Comparison of ENCODE assay signal across 23 mouse cellular contexts in genomic region chr4:154914707-154915106, GRCm38 (mm10). TPM values are rescaled to one million over a fixed set of nuclear protein-coding genes. Genes with fewer than 3 reads are reported as not detected.
A peak's percentile ranks its signal among the peaks of the same experiment; 100 is the strongest.
DNase-seq lines count a peak whose midpoint lies in the region; ATAC-seq and TF ChIP-seq lines count a peak whose summit lies in the region.
"Had no signal": no experiment of that assay in that cellular context is flagged by ENCODE, and none has a peak within 500 bp of the region (broad histone marks: within the 10 kb centered on the region; RNA-seq: fewer than 3 reads in every experiment).

No protein-coding gene starts in this region.

- H3K27ac ChIP-seq in kidney, embryonic 15.5 days = no peak overlapping the region
- H3K27ac ChIP-seq in midbrain, embryonic 11.5 days (ENCODE audit: low read depth, low read length) = no peak overlapping the region
- H3K27ac ChIP-seq in midbrain, embryonic 13.5 days = no peak overlapping the region
- peak overlapping the region; percentile 96 for H3K27ac ChIP-seq in liver, embryonic 12.5 days
- peak overlapping the region; percentile 92 for H3K27ac ChIP-seq in small intestine, adult 2 months (ENCODE audit: insufficient read depth, low read depth, low read length)
- H3K27ac ChIP-seq: embryonic facial prominence, embryonic 13.5 days; forebrain, embryonic 12.5 days; gastrocnemius, adult 2 months; hindbrain, embryonic 15.5 days; kidney, postnatal 0 days; limb, embryonic 13.5 days; neural tube, embryonic 12.5 days had no signal

- H3K4me2 ChIP-seq in kidney, embryonic 15.5 days = no peak overlapping the region
- no peak overlapping the region for H3K4me2 ChIP-seq in midbrain, embryonic 11.5 days
- no peak overlapping the region for H3K4me2 ChIP-seq in midbrain, embryonic 13.5 days (replicated peaks)
- no peak overlapping the region for H3K4me2 ChIP-seq in liver, embryonic 12.5 days
- H3K4me2 ChIP-seq: embryonic facial prominence, embryonic 13.5 days; forebrain, embryonic 12.5 days; hindbrain, embryonic 15.5 days; limb, embryonic 13.5 days; lung, embryonic 14.5 days; neural tube, embryonic 12.5 days had no signal

- H3K27me3 ChIP-seq in kidney, embryonic 15.5 days = no peaks in the 10 kb centered on the region
- H3K27me3 ChIP-seq in midbrain, embryonic 11.5 days (ENCODE audit: control insufficient read depth, insufficient read depth, low read length) = no peaks in the 10 kb centered on the region
- no peaks in the 10 kb centered on the region for H3K27me3 ChIP-seq in midbrain, embryonic 13.5 days
- no peaks in the 10 kb centered on the region for H3K27me3 ChIP-seq in liver, embryonic 12.5 days (replicated peaks)
- no peaks in the 10 kb centered on the region for H3K27me3 ChIP-seq in small intestine, adult 2 months (ENCODE audit: control insufficient read depth, insufficient read depth, low read length)
- H3K27me3 ChIP-seq: embryonic facial prominence, embryonic 13.5 days; forebrain, embryonic 12.5 days; hindbrain, embryonic 15.5 days; limb, embryonic 13.5 days; neural tube, embryonic 12.5 days had no signal

- peaks cover 10% of the 10 kb centered on the region for H3K4me1 ChIP-seq in kidney, embryonic 15.5 days
- H3K4me1 ChIP-seq in midbrain, embryonic 11.5 days (ENCODE audit: control insufficient read depth, insufficient read depth, low read length) = peaks cover 10% of the 10 kb centered on the region
- H3K4me1 ChIP-seq in midbrain, embryonic 13.5 days (replicated peaks) = peaks cover 9% of the 10 kb centered on the region
- H3K4me1 ChIP-seq in liver, embryonic 12.5 days = peaks cover 92% of the 10 kb centered on the region
- H3K4me1 ChIP-seq in small intestine, adult 2 months (ENCODE audit: control insufficient read depth, insufficient read depth, insufficient read length, low read length) = peaks cover 54% of the 10 kb centered on the region
- H3K4me1 ChIP-seq: hindbrain, embryonic 15.5 days; neural tube, embryonic 12.5 days had no signal

- peak; percentile 71 for DNase-seq in kidney, adult 11 months
- DNase-seq in midbrain, embryonic 11.5 days (ENCODE audit: low spot score, missing footprints) = peak; percentile 21
- no peak for DNase-seq in adipocyte (ENCODE audit: low spot score)
- no peak for DNase-seq in urinary bladder, adult 18-20 months (ENCODE audit: low spot score in 2 of 2)
- DNase-seq: adrenal gland, postnatal 36 days; cerebellum, adult 18-20 months; cerebellum, postnatal 36 days; embryo, embryonic 11 days; gastrocnemius, adult 2 months; lung, embryonic 14.5 days; midbrain, embryonic 14.5 days; thymus, postnatal 14 days had no signal

- 0 out of 2 replicates have a peak, but pooled peaks have one; percentile 16 for TF ChIP-seq POLR2A in small intestine, adult 2 months (IDR thresholded peaks at IDR 0.05; ENCODE audit: low read depth, low read length)

- 80% methylated on average over 3 of the region's 3 CpGs for WGBS in kidney, embryonic 15.5 days
- whole genome bisulfite sequencing in midbrain, embryonic 11.5 days = 84% methylated on average over 3 of the region's 3 CpGs
- 86% methylated on average over 3 of the region's 3 CpGs for WGBS in midbrain, embryonic 13.5 days
- 52% methylated on average over 3 of the region's 3 CpGs for WGBS in liver, embryonic 12.5 days (ENCODE audit: insufficient replicate concordance)
- 44% methylated on average over 3 of the region's 3 CpGs for WGBS in small intestine, adult 2 months

- no peaks in the 10 kb centered on the region for H3K36me3 ChIP-seq in kidney, embryonic 15.5 days
- no peaks in the 10 kb centered on the region for H3K36me3 ChIP-seq in midbrain, embryonic 11.5 days (ENCODE audit: control insufficient read depth, insufficient read depth, low read length)
- H3K36me3 ChIP-seq in midbrain, embryonic 13.5 days = no peaks in the 10 kb centered on the region
- H3K36me3 ChIP-seq in liver, embryonic 12.5 days = peaks cover 61% of the 10 kb centered on the region
- H3K36me3 ChIP-seq in small intestine, adult 2 months (ENCODE audit: control insufficient read depth, insufficient read depth, low read length) = peaks cover 18% of the 10 kb centered on the region
- H3K36me3 ChIP-seq: embryonic facial prominence, embryonic 13.5 days; forebrain, embryonic 12.5 days; hindbrain, embryonic 15.5 days; limb, embryonic 13.5 days; neural tube, embryonic 12.5 days had no signal

- no peak overlapping the region for H3K4me3 ChIP-seq in kidney, embryonic 15.5 days (replicated peaks)
- H3K4me3 ChIP-seq in midbrain, embryonic 11.5 days (ENCODE audit: low read depth, low read length) = no peak overlapping the region
- no peak overlapping the region for H3K4me3 ChIP-seq in midbrain, embryonic 13.5 days (replicated peaks)
- no peak overlapping the region for H3K4me3 ChIP-seq in liver, embryonic 12.5 days
- no peak overlapping the region for H3K4me3 ChIP-seq in small intestine, adult 2 months (ENCODE audit: low read depth, low read length)
- H3K4me3 ChIP-seq: embryonic facial prominence, embryonic 13.5 days; erythroblast, embryonic 14.5 days; forebrain, embryonic 12.5 days; gastrocnemius, adult 2 months; hindbrain, embryonic 15.5 days; limb, embryonic 13.5 days; neural tube, embryonic 12.5 days had no signal

- ATAC-seq in kidney, embryonic 15.5 days (replicated peaks; ENCODE audit: low FRiP score) = no peak
- ATAC-seq in midbrain, embryonic 11.5 days (ENCODE audit: low FRiP score) = no peak
- no peak for ATAC-seq in midbrain, embryonic 13.5 days
- ATAC-seq in liver, embryonic 12.5 days = no peak

- TF ChIP-seq CTCF in small intestine, adult 2 months (IDR thresholded peaks at IDR 0.05; ENCODE audit: extremely low read depth, insufficient read length, insufficient replicate concordance, low read depth, low read length) = no peak

- H3K9ac ChIP-seq in kidney, embryonic 15.5 days = no peak overlapping the region
- no peak overlapping the region for H3K9ac ChIP-seq in midbrain, embryonic 11.5 days (ENCODE audit: low read length)
- H3K9ac ChIP-seq in midbrain, embryonic 13.5 days (replicated peaks) = no peak overlapping the region
- H3K9ac ChIP-seq in liver, embryonic 12.5 days = no peak overlapping the region
- H3K9ac ChIP-seq: embryonic facial prominence, embryonic 13.5 days; forebrain, embryonic 12.5 days; hindbrain, embryonic 15.5 days; limb, embryonic 13.5 days; lung, embryonic 14.5 days; neural tube, embryonic 12.5 days had no signal

- no peaks in the 10 kb centered on the region for H3K9me3 ChIP-seq in kidney, embryonic 15.5 days (replicated peaks)
- no peaks in the 10 kb centered on the region for H3K9me3 ChIP-seq in midbrain, embryonic 11.5 days (ENCODE audit: control insufficient read depth, low read length)
- H3K9me3 ChIP-seq in midbrain, embryonic 13.5 days = no peaks in the 10 kb centered on the region
- H3K9me3 ChIP-seq in liver, embryonic 12.5 days (replicated peaks) = 0 out of 2 replicates have a peak, but pooled peaks cover 4% of the 10 kb centered on the region
- H3K9me3 ChIP-seq: embryonic facial prominence, embryonic 13.5 days; forebrain, embryonic 12.5 days; hindbrain, embryonic 15.5 days; limb, embryonic 13.5 days; neural tube, embryonic 12.5 days had no signal

RNA-seq across cellular contexts. Expression of gene Tnfrsf14, which starts 13.7 kb away (rescaled TPM):
- 1.7 TPM in 2 replicates for polyA plus RNA-seq in kidney, embryonic 15.5 days (2015; fragmentation: Nextera tagmentation; extraction: Ambion mirVana)
- 0.93 and 1.2 TPM in 2 replicates for polyA plus RNA-seq in midbrain, embryonic 11.5 days (2014; fragmentation: Nextera tagmentation; extraction: Ambion mirVana)
- polyA plus RNA-seq in midbrain, embryonic 13.5 days (2015; fragmentation: Nextera tagmentation; extraction: Ambion mirVana) = 0.40 TPM in 2 replicates
- polyA plus RNA-seq in liver, embryonic 12.5 days (2016; fragmentation: Nextera tagmentation; extraction: Ambion mirVana) = 62.9 and 65.0 TPM in 2 replicates
- 66.3 and 177 TPM in 2 replicates for polyA plus RNA-seq in small intestine, adult 2 months (2012; rRNA removed)
- polyA plus RNA-seq: midbrain, embryonic 14.5 days had no signal

RNA-seq across cellular contexts. Expression of gene Fam213b, which starts 15.8 kb away (rescaled TPM):
- polyA plus RNA-seq in kidney, embryonic 15.5 days (2015; fragmentation: Nextera tagmentation; extraction: Ambion mirVana) = 34.1 and 40.6 TPM in 2 replicates
- 39.6 and 41.8 TPM in 2 replicates for polyA plus RNA-seq in midbrain, embryonic 11.5 days (2014; fragmentation: Nextera tagmentation; extraction: Ambion mirVana)
- 43.4 and 46.9 TPM in 2 replicates for polyA plus RNA-seq in midbrain, embryonic 13.5 days (2015; fragmentation: Nextera tagmentation; extraction: Ambion mirVana)
- 10.2 and 11.3 TPM in 2 replicates for polyA plus RNA-seq in liver, embryonic 12.5 days (2016; fragmentation: Nextera tagmentation; extraction: Ambion mirVana)
- 78.7 and 197 TPM in 2 replicates for polyA plus RNA-seq in small intestine, adult 2 months (2012; rRNA removed)

RNA-seq across cellular contexts. Expression of gene Mmel1, which starts 45.3 kb away (rescaled TPM):
- polyA plus RNA-seq in kidney, embryonic 15.5 days (2015; fragmentation: Nextera tagmentation; extraction: Ambion mirVana) = 0.22 and 0.42 TPM in 2 replicates
- 0.29 and 0.56 TPM in 2 replicates for polyA plus RNA-seq in midbrain, embryonic 11.5 days (2014; fragmentation: Nextera tagmentation; extraction: Ambion mirVana)
- 0.32 and 0.35 TPM in 2 replicates for polyA plus RNA-seq in midbrain, embryonic 13.5 days (2015; fragmentation: Nextera tagmentation; extraction: Ambion mirVana)
- 1.7 and 2.5 TPM in 2 replicates for polyA plus RNA-seq in liver, embryonic 12.5 days (2016; fragmentation: Nextera tagmentation; extraction: Ambion mirVana)
- 0.06 and 0.10 TPM in 2 replicates for polyA plus RNA-seq in small intestine, adult 2 months (2012; rRNA removed)
- polyA plus RNA-seq: kidney, postnatal 0 days had no signal

RNA-seq across cellular contexts. Expression of gene Hes5, which starts 46.0 kb away (rescaled TPM):
- polyA plus RNA-seq in kidney, embryonic 15.5 days (2015; fragmentation: Nextera tagmentation; extraction: Ambion mirVana) = 19.6 and 20.7 TPM in 2 replicates
- polyA plus RNA-seq in midbrain, embryonic 11.5 days (2014; fragmentation: Nextera tagmentation; extraction: Ambion mirVana) = 456 and 535 TPM in 2 replicates
- 291 and 346 TPM in 2 replicates for polyA plus RNA-seq in midbrain, embryonic 13.5 days (2015; fragmentation: Nextera tagmentation; extraction: Ambion mirVana)
- polyA plus RNA-seq in liver, embryonic 12.5 days (2016; fragmentation: Nextera tagmentation; extraction: Ambion mirVana) = 0.12 TPM in 1 of 2 replicates, not detected in the other
- polyA plus RNA-seq in small intestine, adult 2 months (2012; rRNA removed) = 0.17 and 0.47 TPM in 2 replicates
- polyA plus RNA-seq: erythroblast, embryonic 14.5 days had no signal

RNA-seq across cellular contexts. Expression of gene Pank4, which starts 49.2 kb away (rescaled TPM):
- 45.2 and 46.3 TPM in 2 replicates for polyA plus RNA-seq in kidney, embryonic 15.5 days (2015; fragmentation: Nextera tagmentation; extraction: Ambion mirVana)
- 37.0 and 40.4 TPM in 2 replicates for polyA plus RNA-seq in midbrain, embryonic 11.5 days (2014; fragmentation: Nextera tagmentation; extraction: Ambion mirVana)
- 42.0 and 43.3 TPM in 2 replicates for polyA plus RNA-seq in midbrain, embryonic 13.5 days (2015; fragmentation: Nextera tagmentation; extraction: Ambion mirVana)
- 33.4 and 34.0 TPM in 2 replicates for polyA plus RNA-seq in liver, embryonic 12.5 days (2016; fragmentation: Nextera tagmentation; extraction: Ambion mirVana)
- 28.1 and 36.1 TPM in 2 replicates for polyA plus RNA-seq in small intestine, adult 2 months (2012; rRNA removed)

Comparison
In these comparisons a context has a peak if more than half of its experiments do, and no peak if none do; other contexts are left out.
1. DNase-seq: peak in kidney, adult 11 months (single experiment) and midbrain, embryonic 11.5 days (single experiment); none in adipocyte (single experiment) and urinary bladder, adult 18-20 months (0 of 2).
2. H3K27ac ChIP-seq: peak in liver, embryonic 12.5 days (single experiment) and small intestine, adult 2 months (single experiment); none in kidney, embryonic 15.5 days (single experiment), midbrain, embryonic 11.5 days (single experiment) and midbrain, embryonic 13.5 days (single experiment).
3. RNA of gene Tnfrsf14, which starts 13.7 kb away (polyA plus RNA-seq): 66.3 to 177 TPM in small intestine, adult 2 months and 62.9 to 65.0 TPM in liver, embryonic 12.5 days; 1.7 TPM in kidney, embryonic 15.5 days, 0.93 to 1.2 TPM in midbrain, embryonic 11.5 days and 0.40 TPM in midbrain, embryonic 13.5 days; every median in the first group is over 10 times any median in the second.